9 mouse cellular contexts compared by ENCODE assay signal in genomic region chr5:96373106-96373505, GRCm38 (mm10). TPM values are rescaled to one million over a fixed set of nuclear protein-coding genes. Genes with fewer than 3 reads are reported as not detected.
A peak's percentile ranks its signal among the peaks of the same experiment; 100 is the strongest.
DNase-seq lines count a peak whose midpoint lies in the region; ATAC-seq and TF ChIP-seq lines count a peak whose summit lies in the region.
"Had no signal": no experiment of that assay in that cellular context is flagged by ENCODE, and none has a peak within 500 bp of the region (broad histone marks: within the 10 kb centered on the region; RNA-seq: fewer than 3 reads in every experiment).

No protein-coding gene starts in this region.

- no peaks in the 10 kb centered on the region for H3K9me3 ChIP-seq in kidney, embryonic 16.5 days (ENCODE audit: low read length)
- H3K9me3 ChIP-seq in embryonic facial prominence, embryonic 14.5 days (ENCODE audit: control insufficient read depth, low read length): no peaks in the 10 kb centered on the region
- H3K9me3 ChIP-seq in hindbrain, postnatal 0 days (ENCODE audit: low read length): no peaks in the 10 kb centered on the region
- H3K9me3 ChIP-seq in neural tube, embryonic 12.5 days: no peaks in the 10 kb centered on the region

- peak overlapping the region; percentile 90; the same call in 1 of the 2 replicates for H3K27ac ChIP-seq in kidney, embryonic 16.5 days (ENCODE audit: low read length)
- H3K27ac ChIP-seq in embryonic facial prominence, embryonic 14.5 days (replicated peaks; ENCODE audit: low read depth, low read length): peak overlapping the region; percentile 79; the same call in 1 of the 2 replicates
- 0 out of 2 replicates have a peak overlapping the region, but pooled peaks have one; percentile 50 for H3K27ac ChIP-seq in hindbrain, postnatal 0 days
- H3K27ac ChIP-seq in neural tube, embryonic 12.5 days: no peak overlapping the region

- peak overlapping the region; percentile 82 for H3K4me3 ChIP-seq in kidney, embryonic 16.5 days (ENCODE audit: low read length)
- peak overlapping the region; percentile 69 for H3K4me3 ChIP-seq in embryonic facial prominence, embryonic 14.5 days (ENCODE audit: low read depth, low read length)
- H3K4me3 ChIP-seq in hindbrain, postnatal 0 days (ENCODE audit: low read length): peak overlapping the region; percentile 55
- H3K4me3 ChIP-seq in neural tube, embryonic 12.5 days: peak overlapping the region; percentile 54; the same call in 1 of the 2 replicates

- no peaks in the 10 kb centered on the region for H3K27me3 ChIP-seq in kidney, embryonic 16.5 days (ENCODE audit: insufficient read depth, low read length)
- no peaks in the 10 kb centered on the region for H3K27me3 ChIP-seq in embryonic facial prominence, embryonic 14.5 days (replicated peaks; ENCODE audit: control insufficient read depth, insufficient read depth, low read length)
- H3K27me3 ChIP-seq in hindbrain, postnatal 0 days (ENCODE audit: insufficient read depth, low read length): no peaks in the 10 kb centered on the region
- H3K27me3 ChIP-seq in neural tube, embryonic 12.5 days (replicated peaks): peaks cover 5% of the 10 kb centered on the region; the same call in 1 of the 2 replicates

- H3K9ac ChIP-seq in kidney, embryonic 16.5 days (replicated peaks; ENCODE audit: low read length): peak overlapping the region; percentile 82
- peak overlapping the region; percentile 69; the same call in 1 of the 2 replicates for H3K9ac ChIP-seq in embryonic facial prominence, embryonic 14.5 days (ENCODE audit: low read depth, low read length)
- H3K9ac ChIP-seq in hindbrain, postnatal 0 days (replicated peaks; ENCODE audit: low read length): peak overlapping the region; percentile 51; the same call in 1 of the 2 replicates
- no peak overlapping the region for H3K9ac ChIP-seq in neural tube, embryonic 12.5 days

- ATAC-seq in kidney, embryonic 16.5 days (ENCODE audit: low FRiP score, low TSS enrichment): no peak
- no peak for ATAC-seq in embryonic facial prominence, embryonic 14.5 days (ENCODE audit: low read depth)
- ATAC-seq in hindbrain, postnatal 0 days: peak; percentile 3; the same call in 1 of the 2 replicates
- ATAC-seq in neural tube, embryonic 12.5 days (ENCODE audit: low FRiP score, low read depth): no peak; the same call in 1 of the 2 replicates

- H3K4me2 ChIP-seq in kidney, embryonic 16.5 days (replicated peaks; ENCODE audit: low read depth, low read length): peak overlapping the region; percentile 84
- H3K4me2 ChIP-seq in embryonic facial prominence, embryonic 14.5 days (ENCODE audit: low read depth, low read length): peak overlapping the region; percentile 78
- peak overlapping the region; percentile 94 for H3K4me2 ChIP-seq in hindbrain, postnatal 0 days (ENCODE audit: low read depth, low read length)
- peak overlapping the region; percentile 96 for H3K4me2 ChIP-seq in neural tube, embryonic 12.5 days (replicated peaks)

- TF ChIP-seq CTCF in hindbrain, postnatal 0 days (IDR thresholded peaks at IDR 0.05; ENCODE audit: low read depth): no peak

- no peak for DNase-seq in kidney, adult 11 months
- DNase-seq in embryonic facial prominence, embryonic 14.5 days (ENCODE audit: low spot score): no peak
- DNase-seq in hindbrain, postnatal 0 days (ENCODE audit: low spot score): no peak
- no peak for DNase-seq in Muller cell, postnatal 12 days (ENCODE audit: inconsistent ontology term)
- no peak for DNase-seq in thymus, postnatal 14 days
- no peak for DNase-seq in spleen, postnatal 4 days (ENCODE audit: low spot score in 2 of 2)

- H3K4me1 ChIP-seq in kidney, embryonic 16.5 days (ENCODE audit: insufficient read depth, low read length): peaks cover 20% of the 10 kb centered on the region
- peaks cover 4% of the 10 kb centered on the region for H3K4me1 ChIP-seq in embryonic facial prominence, embryonic 14.5 days (ENCODE audit: control insufficient read depth, insufficient read depth, low read length)
- peaks cover 4% of the 10 kb centered on the region; the same call in 1 of the 2 replicates for H3K4me1 ChIP-seq in hindbrain, postnatal 0 days (ENCODE audit: insufficient read depth, low read length)
- peaks cover 12% of the 10 kb centered on the region for H3K4me1 ChIP-seq in neural tube, embryonic 12.5 days

- 34% methylated on average over 6 of the region's 6 CpGs for WGBS in kidney, embryonic 16.5 days
- 32% methylated on average over 6 of the region's 6 CpGs for WGBS in embryonic facial prominence, embryonic 14.5 days
- WGBS in hindbrain, postnatal 0 days: 28% methylated on average over 6 of the region's 6 CpGs
- whole genome bisulfite sequencing in neural tube, embryonic 12.5 days: 33% methylated on average over 6 of the region's 6 CpGs

- no peaks in the 10 kb centered on the region for H3K36me3 ChIP-seq in kidney, embryonic 16.5 days (ENCODE audit: insufficient read depth, low read length)
- H3K36me3 ChIP-seq in embryonic facial prominence, embryonic 14.5 days (ENCODE audit: control insufficient read depth, insufficient read depth, low read length): no peaks in the 10 kb centered on the region
- no peaks in the 10 kb centered on the region for H3K36me3 ChIP-seq in hindbrain, postnatal 0 days (ENCODE audit: insufficient read depth, low read length)
- no peaks in the 10 kb centered on the region for H3K36me3 ChIP-seq in neural tube, embryonic 12.5 days
- H3K36me3 ChIP-seq: G1E had no signal

RNA-seq across cellular contexts. Expression of gene Fras1, which starts 0.6 kb away (rescaled TPM):
- polyA plus RNA-seq in kidney, embryonic 16.5 days (2015; fragmentation: Nextera tagmentation; extraction: Ambion mirVana): 30.3 and 42.2 TPM in 2 replicates
- polyA plus RNA-seq in embryonic facial prominence, embryonic 14.5 days (2014; fragmentation: Nextera tagmentation; extraction: Ambion mirVana): 19.2 and 22.0 TPM in 2 replicates
- 10.1 and 15.3 TPM in 2 replicates for total RNA-seq in hindbrain, postnatal 0 days (2014; rRNA removed)
- polyA plus RNA-seq in hindbrain, postnatal 0 days (2015; fragmentation: Nextera tagmentation; extraction: Ambion mirVana): 2.9 and 3.9 TPM in 2 replicates
- 4.9 and 6.4 TPM in 2 replicates for polyA plus RNA-seq in neural tube, embryonic 12.5 days (2016; fragmentation: Nextera tagmentation; extraction: Ambion mirVana)
